ENCODE assay signal across 34 mouse cellular contexts in the genomic region with DNA sequence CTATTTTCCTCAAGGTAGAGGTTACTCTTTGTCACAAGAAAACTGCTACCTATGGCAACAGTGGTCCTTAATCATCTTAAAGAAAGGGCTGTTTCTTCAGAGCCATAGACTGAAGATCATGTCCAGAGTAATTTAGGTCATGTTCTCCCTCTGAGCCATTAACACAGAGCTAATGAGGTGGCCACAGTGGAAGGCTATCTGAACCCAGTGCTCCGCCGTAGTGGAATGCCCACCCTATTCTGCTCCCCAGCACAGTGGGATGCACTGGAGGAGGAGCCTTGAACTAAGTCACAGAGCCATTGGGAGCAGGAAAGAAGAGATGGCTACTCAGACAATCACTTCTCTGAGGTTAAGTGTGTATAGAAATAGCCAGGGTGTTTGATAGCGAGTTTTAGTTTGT.
"Had no signal": no experiment of that assay in that cellular context is flagged by ENCODE, and none has a peak within 500 bp of the region (broad histone marks: within the 10 kb centered on the region; RNA-seq: fewer than 3 reads in every experiment).

No protein-coding gene starts in this region.

- DNase-seq: heart, postnatal 10 days; heart, postnatal 14 days; heart, postnatal 36 days; heart, postnatal 4 days; kidney, adult 11 months; kidney, adult 2 months; kidney, adult 8-10 months; kidney, adult 9 months; kidney, postnatal 10 days; kidney, postnatal 14 days; kidney, postnatal 25 days; kidney, postnatal 36 days; kidney, postnatal 4 days; layer of hippocampus, adult 9-11 months; layer of hippocampus, postnatal 36 days had no signal

- H3K4me1 ChIP-seq: heart, embryonic 10.5 days; heart, embryonic 12.5 days; heart, embryonic 13.5 days; heart, embryonic 15.5 days; hindbrain, embryonic 12.5 days; hindbrain, embryonic 15.5 days; intestine, embryonic 15.5 days had no signal

- H3K4me3 ChIP-seq: heart, embryonic 10.5 days; heart, embryonic 12.5 days; heart, embryonic 13.5 days; heart, embryonic 15.5 days; hindbrain, embryonic 10.5 days; hindbrain, embryonic 12.5 days; hindbrain, embryonic 15.5 days; intestine, embryonic 15.5 days; kidney, embryonic 15.5 days; layer of hippocampus, adult 2 months; left cerebral cortex, adult 2 months had no signal

- H3K27me3 ChIP-seq: heart, embryonic 12.5 days; heart, embryonic 13.5 days; heart, embryonic 15.5 days; hindbrain, embryonic 12.5 days; hindbrain, embryonic 15.5 days; intestine, embryonic 15.5 days; kidney, embryonic 15.5 days had no signal

- H3K4me2 ChIP-seq: heart, embryonic 11.5 days; heart, embryonic 12.5 days; heart, embryonic 13.5 days; heart, embryonic 15.5 days; hindbrain, embryonic 12.5 days; hindbrain, embryonic 14.5 days; hindbrain, embryonic 15.5 days; intestine, embryonic 15.5 days; kidney, embryonic 15.5 days had no signal

- H3K9me3 ChIP-seq: heart, embryonic 10.5 days; heart, embryonic 12.5 days; heart, embryonic 13.5 days; heart, embryonic 15.5 days; hindbrain, embryonic 10.5 days; hindbrain, embryonic 12.5 days; hindbrain, embryonic 15.5 days; intestine, embryonic 15.5 days; kidney, embryonic 15.5 days had no signal

- ATAC-seq: hindbrain, embryonic 16.5 days; hindbrain, postnatal 0 days; inflammation-experienced regulatory T-cells, adult 6 months; intestine, embryonic 15.5 days; intestine, embryonic 16.5 days; intestine, postnatal 0 days had no signal

- H3K27ac ChIP-seq: heart, embryonic 10.5 days; heart, embryonic 13.5 days; heart, embryonic 15.5 days; hindbrain, embryonic 10.5 days; hindbrain, embryonic 12.5 days; hindbrain, embryonic 14.5 days; hindbrain, embryonic 15.5 days; hindbrain, postnatal 0 days; intestine, embryonic 15.5 days; kidney, embryonic 15.5 days; kidney, postnatal 0 days; layer of hippocampus, adult 2 months; left cerebral cortex, adult 2 months had no signal

- H3K36me3 ChIP-seq: heart, embryonic 10.5 days; heart, embryonic 12.5 days; heart, embryonic 13.5 days; heart, embryonic 15.5 days; hindbrain, embryonic 10.5 days; hindbrain, embryonic 12.5 days; hindbrain, embryonic 15.5 days; intestine, embryonic 15.5 days; kidney, embryonic 15.5 days had no signal

- H3K9ac ChIP-seq: heart, embryonic 12.5 days; heart, embryonic 13.5 days; heart, embryonic 15.5 days; hindbrain, embryonic 12.5 days; hindbrain, embryonic 14.5 days; hindbrain, embryonic 15.5 days; intestine, embryonic 15.5 days; kidney, embryonic 15.5 days had no signal
